ENCODE assay signal across 8 mouse cellular contexts in genomic region chr5:149335563-149336238, GRCm38 (mm10).
DNase-seq lines count a peak whose midpoint lies in the region; ATAC-seq and TF ChIP-seq lines count a peak whose summit lies in the region.

No protein-coding gene starts in this region.

- peak; percentile 98 for TF ChIP-seq CTCF in Patski (IDR thresholded peaks at IDR 0.05)

- H3K9ac ChIP-seq in hindbrain, embryonic 15.5 days = no peak overlapping the region

- peaks cover 16% of the 10 kb centered on the region for H3K4me1 ChIP-seq in hindbrain, embryonic 15.5 days (replicated peaks)

- no peaks in the 10 kb centered on the region for H3K27me3 ChIP-seq in Patski
- H3K27me3 ChIP-seq in hindbrain, embryonic 15.5 days = no peaks in the 10 kb centered on the region

- CTCF ChIA-PET in Patski (lab: Charles Lee) = interaction anchor here (0.6 to 2.3 kb wide), 7 partner anchors 10 to 189 kb away, joined by 3 to 8 read pairs (median 5); no protein-coding TSS in a partner anchor

- WGBS in hindbrain, embryonic 15.5 days = 38% methylated on average over 21 of the region's 21 CpGs

- no peak overlapping the region for H3K4me2 ChIP-seq in hindbrain, embryonic 15.5 days

- no peak overlapping the region for H3K27ac ChIP-seq in hindbrain, embryonic 15.5 days (replicated peaks)

- no peak for DNase-seq in Patski (ENCODE audit: low read depth, low spot score)
- DNase-seq in cerebellum, postnatal 14 days = peak; percentile 95
- peak; percentile 83 for DNase-seq in gastrocnemius, adult 18-20 months (ENCODE audit: low spot score)
- DNase-seq in layer of hippocampus, postnatal 36 days = peak; percentile 81 to 84
- peak; percentile 88 for DNase-seq in lung, postnatal 36 days
- DNase-seq in retina, postnatal 1 day = peak; percentile 89
- peak; percentile 83 to 88 for DNase-seq in thymus, postnatal 36 days

- H3K4me3 ChIP-seq in hindbrain, embryonic 15.5 days = no peak overlapping the region

- peak; percentile 69 for ATAC-seq in Patski
- ATAC-seq in hindbrain, embryonic 15.5 days (ENCODE audit: low FRiP score, low read depth) = peak; percentile 81; the same call in 1 of the 2 replicates

- H3K36me3 ChIP-seq in hindbrain, embryonic 15.5 days = no peaks in the 10 kb centered on the region

- no peaks in the 10 kb centered on the region for H3K9me3 ChIP-seq in hindbrain, embryonic 15.5 days

- in situ Hi-C loops in Patski (cut with MboI; ENCODE audit: low pct_unique_long_range_greater_than_20kb) = loop anchor here (5.0 to 25.0 kb wide), 3 partner anchors 63 to 273 kb away; no protein-coding TSS in a partner anchor

- POLR2A ChIA-PET in Patski (lab: Charles Lee) = interaction anchor here (0.6 kb wide), 1 partner anchor 186 kb away, joined by 3 read pairs; no protein-coding TSS in a partner anchor
